Mouse (Mus musculus) cerebellum, adult 8-10 months (tissue): Measurements from ENCODE around the gene Defa31.
"Not testable (repeated sequence)": the region's sequence is repeated elsewhere in the genome, so short reads cannot be mapped to it uniquely, and the experiment has no call there.

ENCODE experiments used
- DNase-seq: peaks from one replicate; pipeline ENCODE4 v3.0.0; 2022

Defa31 gene

GRCm38 (mm10) chr8:21191314-21191713, at the start of gene Defa31:
TSS of gene Defa31 (plus strand) at chr8:21191614.
- not testable (repeated sequence) for DNase-seq

GRCm38 (mm10) chr8:21161977-21162376, 29.4 kb upstream of the Defa31 start, which contains the start of gene Defa22:
TSS of gene Defa22 (plus strand) at chr8:21162277.
- DNase-seq, result not testable (repeated sequence)

- DNase-seq, result not testable (repeated sequence)
Measured at GRCm38 (mm10) chr8:21201261-21201660, 9.8 kb downstream of the Defa31 start, which contains the start of gene Gm15293. TSS of gene Gm15293 (plus strand) at chr8:21201561.
